ENCODE assay signal across 16 mouse cellular contexts in the genomic region with DNA sequence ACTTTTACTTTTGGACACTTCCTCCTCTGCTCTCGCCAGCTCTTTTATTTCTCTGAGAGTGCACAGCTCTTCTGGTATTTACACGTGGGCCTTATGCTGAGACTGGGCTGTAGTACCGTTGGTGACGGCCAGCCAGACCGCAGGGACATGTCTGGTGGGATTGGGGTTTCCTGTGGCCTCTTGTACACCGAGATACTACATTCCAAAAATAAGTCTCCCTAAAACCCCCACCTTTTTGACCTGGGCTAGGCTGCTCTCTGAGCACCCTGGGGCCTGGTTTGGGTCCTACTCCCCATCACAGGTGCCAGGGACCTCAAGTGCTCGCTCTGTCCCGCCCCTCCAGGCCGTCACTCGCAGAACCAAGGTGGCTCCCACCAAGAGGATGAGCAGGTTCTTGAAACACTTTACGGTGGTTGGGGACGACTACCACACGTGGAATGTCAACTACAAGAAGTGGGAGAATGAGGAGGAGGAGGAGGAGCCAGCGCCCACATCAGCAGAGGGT. TPM values are rescaled to one million over a fixed set of nuclear protein-coding genes. Genes with fewer than 3 reads are reported as not detected.
A peak's percentile ranks its signal among the peaks of the same experiment; 100 is the strongest.
DNase-seq lines count a peak whose midpoint lies in the region; ATAC-seq and TF ChIP-seq lines count a peak whose summit lies in the region.
"Had no signal": no experiment of that assay in that cellular context is flagged by ENCODE, and none has a peak within 500 bp of the region (broad histone marks: within the 10 kb centered on the region; RNA-seq: fewer than 3 reads in every experiment).

No protein-coding gene starts in this region.

- intact Hi-C loops in left cerebral cortex, postnatal 14 days (cut with DNase I), result no loop called here

- H3K4me3 ChIP-seq in intestine, postnatal 0 days (ENCODE audit: low read depth, low read length), result no peak overlapping the region
- no peak overlapping the region for H3K4me3 ChIP-seq in intestine, embryonic 15.5 days (replicated peaks)
- H3K4me3 ChIP-seq in thymus, adult 2 months (ENCODE audit: control insufficient read depth, insufficient read depth, low read length), result peak overlapping the region; percentile 26
- H3K4me3 ChIP-seq: hindbrain, embryonic 12.5 days; liver, embryonic 15.5 days; midbrain, embryonic 12.5 days; stomach, embryonic 15.5 days had no signal

- peak; percentile 28 for DNase-seq in thymus, adult 2 months
- no peak for DNase-seq in thymus, postnatal 25 days
- DNase-seq in thymus, postnatal 36 days, result peak; percentile 38 to 55
- DNase-seq in left cerebral cortex, postnatal 14 days (ENCODE audit: low spot score in 2 of 2), result no peak
- DNase-seq in Muller cell, postnatal 12 days (ENCODE audit: inconsistent ontology term), result no peak
- DNase-seq: embryo, embryonic 11 days; layer of hippocampus, postnatal 36 days had no signal

- H3K9ac ChIP-seq in intestine, postnatal 0 days (ENCODE audit: low read depth, low read length), result no peak overlapping the region
- no peak overlapping the region for H3K9ac ChIP-seq in intestine, embryonic 15.5 days
- H3K9ac ChIP-seq: hindbrain, embryonic 12.5 days; liver, embryonic 15.5 days; midbrain, embryonic 12.5 days; stomach, embryonic 15.5 days had no signal

- no peaks in the 10 kb centered on the region for H3K9me3 ChIP-seq in intestine, postnatal 0 days (ENCODE audit: control insufficient read depth)
- no peaks in the 10 kb centered on the region for H3K9me3 ChIP-seq in intestine, embryonic 15.5 days
- H3K9me3 ChIP-seq: hindbrain, embryonic 12.5 days; liver, embryonic 15.5 days; stomach, embryonic 15.5 days had no signal

- no peaks in the 10 kb centered on the region for H3K4me1 ChIP-seq in intestine, postnatal 0 days (replicated peaks; ENCODE audit: control insufficient read depth, insufficient read depth, low read length)
- 0 out of 2 replicates have a peak, but pooled peaks cover 10% of the 10 kb centered on the region for H3K4me1 ChIP-seq in intestine, embryonic 15.5 days (replicated peaks)
- H3K4me1 ChIP-seq in thymus, adult 2 months (replicated peaks; ENCODE audit: control insufficient read depth, insufficient read depth, low read length), result peaks cover 68% of the 10 kb centered on the region
- H3K4me1 ChIP-seq: stomach, embryonic 15.5 days had no signal

- no peak overlapping the region for H3K27ac ChIP-seq in intestine, postnatal 0 days (ENCODE audit: low read depth, low read length)
- H3K27ac ChIP-seq in intestine, embryonic 15.5 days, result no peak overlapping the region
- H3K27ac ChIP-seq in thymus, adult 2 months (ENCODE audit: control insufficient read depth, insufficient read depth, low read length), result peak overlapping the region; percentile 98
- H3K27ac ChIP-seq: hindbrain, embryonic 12.5 days; liver, embryonic 15.5 days; midbrain, embryonic 12.5 days; stomach, embryonic 15.5 days had no signal

- no peak for TF ChIP-seq CTCF in intestine, postnatal 0 days (IDR thresholded peaks at IDR 0.05; ENCODE audit: low read depth)
- no peak for TF ChIP-seq CTCF in thymus, adult 2 months (IDR thresholded peaks at IDR 0.05; ENCODE audit: borderline replicate concordance, control insufficient read depth, extremely low read depth, insufficient read depth, low read length, poor library complexity)

- no peaks in the 10 kb centered on the region for H3K36me3 ChIP-seq in intestine, postnatal 0 days (ENCODE audit: control insufficient read depth, insufficient read depth)
- H3K36me3 ChIP-seq in intestine, embryonic 15.5 days, result no peaks in the 10 kb centered on the region
- H3K36me3 ChIP-seq in thymus, adult 2 months (ENCODE audit: control insufficient read depth, insufficient read depth, low read length), result no peaks in the 10 kb centered on the region
- H3K36me3 ChIP-seq: hindbrain, embryonic 12.5 days; liver, embryonic 15.5 days; stomach, embryonic 15.5 days had no signal

- 0 out of 2 replicates have a peak, but pooled peaks have one; percentile 20 for ATAC-seq in intestine, postnatal 0 days
- ATAC-seq in intestine, embryonic 15.5 days, result no peak
- ATAC-seq in megakaryocyte, adult 5-6 weeks (ENCODE audit: poor library complexity, severe bottlenecking), result peak; percentile 24; the same call in 1 of the 2 replicates
- ATAC-seq: forebrain, embryonic 14.5 days; intestine, embryonic 16.5 days had no signal

- no peak for TF ChIP-seq POLR2A in thymus, adult 2 months (IDR thresholded peaks at IDR 0.05; ENCODE audit: control insufficient read depth, extremely low read depth, insufficient read depth, low read length, poor library complexity)

- no peak overlapping the region for H3K4me2 ChIP-seq in intestine, postnatal 0 days (replicated peaks; ENCODE audit: low read depth)
- no peak overlapping the region for H3K4me2 ChIP-seq in intestine, embryonic 15.5 days (replicated peaks)
- H3K4me2 ChIP-seq: hindbrain, embryonic 12.5 days; liver, embryonic 15.5 days; midbrain, embryonic 12.5 days; stomach, embryonic 15.5 days had no signal

- H3K27me3 ChIP-seq in intestine, postnatal 0 days (replicated peaks; ENCODE audit: control insufficient read depth, insufficient read depth, low read length), result no peaks in the 10 kb centered on the region
- no peaks in the 10 kb centered on the region for H3K27me3 ChIP-seq in intestine, embryonic 15.5 days (replicated peaks)
- H3K27me3 ChIP-seq in thymus, adult 2 months (ENCODE audit: control insufficient read depth, insufficient read depth, low read length), result no peaks in the 10 kb centered on the region
- H3K27me3 ChIP-seq: hindbrain, embryonic 12.5 days; midbrain, embryonic 12.5 days; stomach, embryonic 15.5 days had no signal

- WGBS in intestine, postnatal 0 days, result 75% methylated on average over 14 of the region's 14 CpGs
- 73% methylated on average over 14 of the region's 14 CpGs for WGBS in intestine, embryonic 15.5 days
- 15% methylated on average over 14 of the region's 14 CpGs for WGBS in thymus, adult 2 months

RNA-seq across cellular contexts. Expression of gene Hvcn1, which starts 26.5 kb away (rescaled TPM):
- polyA plus RNA-seq in intestine, postnatal 0 days (2015; fragmentation: Nextera tagmentation; extraction: Ambion mirVana), result 3.6 TPM in 2 replicates
- polyA plus RNA-seq in intestine, embryonic 15.5 days (2015; fragmentation: Nextera tagmentation; extraction: Ambion mirVana), result 5.2 and 5.8 TPM in 2 replicates
- 43.9 and 49.9 TPM in 2 replicates for polyA plus RNA-seq in thymus, adult 2 months (2012; rRNA removed)
- total RNA-seq in megakaryocyte, adult 5-6 weeks (2015), result 44.4 and 45.1 TPM in 2 replicates
- 51.2 and 59.3 TPM in 2 replicates for total RNA-seq in megakaryocyte, adult 5-6 weeks (2017)
- 1 to 10 TPM; 2.0 to 2.4 TPM for total RNA-seq in left cerebral cortex, postnatal 14 days (2021)

RNA-seq across cellular contexts. Expression of gene Tctn1, which starts 31.1 kb away (rescaled TPM):
- polyA plus RNA-seq in intestine, postnatal 0 days (2015; fragmentation: Nextera tagmentation; extraction: Ambion mirVana), result 1.6 and 1.9 TPM in 2 replicates
- 3.0 and 3.2 TPM in 2 replicates for polyA plus RNA-seq in intestine, embryonic 15.5 days (2015; fragmentation: Nextera tagmentation; extraction: Ambion mirVana)
- 41.4 and 45.0 TPM in 2 replicates for polyA plus RNA-seq in thymus, adult 2 months (2012; rRNA removed)
- 3.2 and 4.3 TPM in 2 replicates for total RNA-seq in megakaryocyte, adult 5-6 weeks (2015)
- total RNA-seq in megakaryocyte, adult 5-6 weeks (2017), result 3.5 and 6.5 TPM in 2 replicates
- 10 to 100 TPM; 10.4 to 12.1 TPM for total RNA-seq in left cerebral cortex, postnatal 14 days (2021)

RNA-seq across cellular contexts. Expression of gene Pptc7, which starts 51.0 kb away (rescaled TPM):
- 13.0 and 13.6 TPM in 2 replicates for polyA plus RNA-seq in intestine, postnatal 0 days (2015; fragmentation: Nextera tagmentation; extraction: Ambion mirVana)
- polyA plus RNA-seq in intestine, embryonic 15.5 days (2015; fragmentation: Nextera tagmentation; extraction: Ambion mirVana), result 10.4 and 11.0 TPM in 2 replicates
- 72.4 and 78.8 TPM in 2 replicates for polyA plus RNA-seq in thymus, adult 2 months (2012; rRNA removed)
- 18.6 and 18.8 TPM in 2 replicates for total RNA-seq in megakaryocyte, adult 5-6 weeks (2015)
- 19.9 and 22.0 TPM in 2 replicates for total RNA-seq in megakaryocyte, adult 5-6 weeks (2017)
- total RNA-seq in left cerebral cortex, postnatal 14 days (2021), result 10 to 100 TPM; 30.4 to 31.9 TPM

Comparison
In these comparisons a context has a peak if more than half of its experiments do, and no peak if none do; other contexts are left out.
1. DNase-seq: peak in thymus, adult 2 months (single experiment) and thymus, postnatal 36 days (2 of 2); none in thymus, postnatal 25 days (single experiment), left cerebral cortex, postnatal 14 days (0 of 2) and Muller cell, postnatal 12 days (single experiment).
2. RNA of gene Tctn1, which starts 31.1 kb away (polyA plus RNA-seq): 41.4 to 45.0 TPM in thymus, adult 2 months; 3.0 to 3.2 TPM in intestine, embryonic 15.5 days and 1.6 to 1.9 TPM in intestine, postnatal 0 days; every median in the first group is over 10 times any median in the second.